Mouse (Mus musculus) cerebellum, adult 2 months (tissue): ENCODE results near the gene Gstp1.

Experiments used
- CTCF ChIP-seq: fragments of 200-500 bp; IDR thresholded peaks from 2 replicates; pipeline ENCODE4 v1.5.1; 2011; ENCODE audit warnings: low read depth, mild to moderate bottlenecking, control low read depth, low read length, moderate library complexity, borderline replicate concordance; ENCODE audit not compliant: insufficient read depth
- POLR2A ChIP-seq: fragments of 200-500 bp; IDR thresholded peaks from 2 replicates; pipeline ENCODE4 v1.6.1; 2011; ENCODE audit warnings: low read length, control low read depth, borderline replicate concordance; ENCODE audit not compliant: insufficient read depth

DNA sequence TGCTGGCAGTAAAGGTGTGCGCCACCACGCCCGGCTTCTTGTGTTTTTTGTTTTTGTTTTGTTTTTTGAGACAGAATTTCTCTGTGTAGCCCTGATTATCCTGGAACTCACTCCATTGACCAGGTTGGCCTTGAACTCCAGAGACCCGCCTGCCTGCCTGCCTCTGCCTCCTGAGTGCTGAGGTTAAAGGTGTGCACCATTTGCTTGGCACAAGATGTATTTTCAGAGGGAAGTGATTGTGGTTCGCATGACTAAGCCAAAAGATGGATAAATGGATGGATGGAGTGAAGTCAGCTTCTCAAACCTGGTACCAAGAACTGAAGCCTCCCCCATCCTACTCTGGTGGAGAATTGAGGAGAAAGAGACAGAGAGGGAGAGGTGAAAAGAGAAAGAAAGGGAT, 16.8 kb upstream of the Gstp1 start:
- no peak for TF ChIP-seq CTCF
- no peak for TF ChIP-seq POLR2A
